Mouse (Mus musculus): ENCODE measurements around the gene Tbx20. TPM values are rescaled to one million over a fixed set of nuclear protein-coding genes. Genes with fewer than 3 reads are reported as not detected.

Tbx20 gene
- polyA plus RNA-seq, 1 experiment from 2014 or later, result 69.5 TPM

DNA sequence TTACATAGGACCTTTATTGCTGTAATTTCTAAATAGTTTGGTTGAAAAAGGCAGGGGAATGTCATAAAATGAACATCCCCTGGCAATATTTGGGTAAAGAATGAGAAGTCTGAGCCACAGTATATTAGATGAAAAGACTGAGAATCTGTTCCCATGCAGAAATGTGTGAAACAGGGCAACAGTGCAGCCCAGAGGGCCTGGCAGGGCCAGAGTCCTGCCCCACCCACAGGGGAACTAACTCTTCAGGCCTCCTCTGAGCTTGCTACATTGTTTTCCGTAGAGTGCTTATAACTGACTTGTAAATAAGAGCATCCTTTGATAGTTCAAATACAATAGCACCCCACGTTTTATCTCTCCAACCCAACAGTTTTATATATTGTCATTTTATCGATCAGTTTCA is 7.0 kb downstream of the Tbx20 start:
- Histone ChIP-seq H3K4me1 (peaks cover 38% of the 10 kb centered on the region), H3K4me3 (peak overlapping the region; percentile 47), H3K9ac (peak overlapping the region; percentile 86), H3K4me2 (peak overlapping the region; percentile 71), H3K27ac (replicated peaks) (peak overlapping the region; percentile 87), H3K36me3 (peaks cover 78% of the 10 kb centered on the region), H3K9me3 (no peaks in the 10 kb centered on the region), H3K27me3 (replicated peaks) (no peaks in the 10 kb centered on the region)
- ATAC-seq (ENCODE audit: extremely low read depth, insufficient number of reproducible peaks, low FRiP score, low TSS enrichment), result no peak
- WGBS, result 43% methylated on average over 3 of the region's 3 CpGs

DNA sequence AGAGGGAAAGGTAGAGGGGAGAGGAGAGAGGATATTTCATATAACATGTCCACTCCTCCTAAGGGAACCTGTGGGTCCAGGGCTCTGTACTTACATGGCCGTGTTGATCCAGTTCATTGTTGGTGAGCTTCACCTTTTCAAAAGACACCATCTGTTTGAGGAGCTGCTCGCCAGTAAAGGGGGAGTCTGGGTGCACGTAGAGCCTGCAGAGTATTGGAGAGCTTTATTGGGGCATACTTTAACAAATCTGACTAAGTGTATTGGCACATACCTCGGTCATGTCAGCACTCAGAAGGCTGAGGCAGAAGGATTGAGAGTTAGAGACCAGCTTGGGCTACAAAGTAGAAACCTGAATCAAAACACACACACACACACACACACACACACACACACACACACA is 8.5 kb downstream of the Tbx20 start:
- H3K27ac ChIP-seq (replicated peaks), result peak overlapping the region; percentile 73
- ATAC-seq (ENCODE audit: extremely low read depth, insufficient number of reproducible peaks, low FRiP score, low TSS enrichment), result no peak
- peaks cover 79% of the 10 kb centered on the region for H3K36me3 ChIP-seq
- H3K4me2 ChIP-seq, result peak overlapping the region; percentile 71
- peaks cover 46% of the 10 kb centered on the region for H3K4me1 ChIP-seq
- H3K9ac ChIP-seq, result peak overlapping the region; percentile 74
- WGBS, result 41% methylated on average over 4 of the region's 4 CpGs
- no peaks in the 10 kb centered on the region for H3K27me3 ChIP-seq (replicated peaks)
- H3K4me3 ChIP-seq, result peak overlapping the region; percentile 31
- H3K9me3 ChIP-seq, result no peaks in the 10 kb centered on the region

DNA sequence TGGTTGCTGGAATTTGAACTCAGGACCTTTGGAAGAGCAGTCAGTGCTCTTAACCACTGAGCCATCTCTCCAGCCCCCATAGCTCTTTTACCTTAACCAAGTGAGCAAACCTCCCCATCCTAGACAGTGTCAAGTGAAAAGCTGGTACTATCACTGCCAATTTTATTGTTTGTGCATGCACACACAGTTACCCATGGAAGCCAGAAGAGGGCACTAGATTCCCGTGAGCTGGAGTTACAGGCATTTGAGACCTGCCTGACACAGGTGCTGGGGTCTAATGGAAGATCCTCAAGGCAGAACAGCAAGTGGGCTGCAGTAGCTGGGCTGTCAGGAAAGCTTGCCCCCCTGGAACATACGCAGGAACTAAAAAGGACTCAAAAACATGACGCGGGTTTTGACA is 13.6 kb downstream of the Tbx20 start:
- H3K27ac ChIP-seq (replicated peaks), result peak overlapping the region; percentile 55; the same call in 1 of the 2 replicates
- 0 out of 2 replicates have a peak overlapping the region, but pooled peaks have one; percentile 10 for H3K4me2 ChIP-seq
- peaks cover 65% of the 10 kb centered on the region for H3K4me1 ChIP-seq
- no peaks in the 10 kb centered on the region for H3K27me3 ChIP-seq (replicated peaks)
- 50% methylated on average over 4 of the region's 4 CpGs for WGBS
- H3K36me3 ChIP-seq, result peaks cover 94% of the 10 kb centered on the region
- no peak for ATAC-seq (ENCODE audit: extremely low read depth, insufficient number of reproducible peaks, low FRiP score, low TSS enrichment)
- H3K4me3 ChIP-seq, result no peak overlapping the region
- no peak overlapping the region for H3K9ac ChIP-seq
- no peaks in the 10 kb centered on the region for H3K9me3 ChIP-seq

DNA sequence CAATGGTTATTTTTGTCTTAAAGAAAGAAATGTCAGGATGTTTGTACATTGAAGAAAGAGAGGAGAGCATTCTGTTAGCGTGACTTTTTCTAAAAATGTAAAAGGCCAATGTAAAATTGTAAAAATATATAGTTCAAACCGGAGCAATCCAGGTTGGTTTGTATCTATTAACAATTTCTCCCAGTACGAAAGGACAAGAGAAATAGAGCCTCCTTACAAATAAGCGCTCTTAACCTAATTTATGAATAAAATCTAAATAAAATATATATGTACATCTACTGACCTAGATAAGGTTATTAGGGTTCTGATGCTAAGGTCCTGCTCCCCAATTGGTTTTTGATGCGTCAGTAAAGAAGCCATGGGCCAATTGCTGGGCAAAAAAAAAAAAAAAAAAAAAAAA is 29.1 kb downstream of the Tbx20 start:
- ATAC-seq (ENCODE audit: extremely low read depth, insufficient number of reproducible peaks, low FRiP score, low TSS enrichment), result no peak
- Histone ChIP-seq H3K9me3 (no peaks in the 10 kb centered on the region), H3K4me1 (peaks cover 55% of the 10 kb centered on the region), H3K9ac (no peak overlapping the region), H3K27me3 (replicated peaks) (no peaks in the 10 kb centered on the region), H3K36me3 (peaks cover 98% of the 10 kb centered on the region), H3K4me2 (no peak overlapping the region), H3K4me3 (no peak overlapping the region), H3K27ac (replicated peaks) (no peak overlapping the region)
- WGBS, result 86% methylated on average over 5 of the region's 5 CpGs

DNA sequence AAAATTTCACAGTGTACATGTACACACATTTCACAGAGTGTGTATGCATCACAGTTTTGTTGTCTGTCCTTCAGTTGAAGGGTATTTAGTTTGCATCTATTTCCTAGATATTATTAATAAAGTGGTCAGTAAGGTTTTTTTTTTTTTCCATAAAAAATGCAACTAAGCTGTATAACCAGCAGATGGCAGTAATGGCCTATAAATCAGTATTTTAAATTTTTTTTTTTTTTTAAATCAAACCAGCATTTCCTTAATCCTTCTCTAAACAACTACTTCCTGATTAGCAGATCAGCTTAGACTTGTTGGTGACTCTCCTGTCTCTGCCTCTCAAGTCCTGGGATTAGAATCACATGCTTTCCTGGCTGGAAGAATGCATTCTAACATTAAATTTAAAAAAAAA is 72.9 kb downstream of the Tbx20 start:
- Histone ChIP-seq H3K4me1 (peaks cover 4% of the 10 kb centered on the region; the same call in 1 of the 2 replicates), H3K9ac (no peak overlapping the region), H3K4me2 (no peak overlapping the region), H3K27ac (replicated peaks) (no peak overlapping the region), H3K36me3 (no peaks in the 10 kb centered on the region), H3K9me3 (peaks cover 8% of the 10 kb centered on the region), H3K4me3 (no peak overlapping the region), H3K27me3 (replicated peaks) (peaks cover 6% of the 10 kb centered on the region; the same call in 1 of the 2 replicates)
- no peak for ATAC-seq (ENCODE audit: extremely low read depth, insufficient number of reproducible peaks, low FRiP score, low TSS enrichment)

DNA sequence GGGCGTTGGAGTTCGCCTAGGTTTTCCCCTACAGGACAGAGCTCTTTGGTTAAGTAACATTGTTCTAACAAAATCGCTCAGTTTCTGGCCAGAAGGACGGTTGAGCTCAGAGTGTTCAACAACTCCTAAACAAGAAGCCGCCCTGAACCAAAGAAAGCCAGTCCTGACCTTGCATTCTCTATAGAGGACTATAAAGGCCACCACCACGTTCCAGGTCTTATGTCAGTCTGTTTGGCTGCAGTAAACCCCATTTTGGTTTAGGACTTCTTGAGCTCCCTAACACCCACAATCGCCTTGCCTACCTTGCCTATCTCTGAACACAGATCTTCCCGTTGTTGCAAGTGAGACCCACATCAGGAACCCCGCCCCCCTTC is 77.7 kb downstream of the Tbx20 start:
- Histone ChIP-seq H3K9me3 (peaks cover 6% of the 10 kb centered on the region), H3K9ac (peak overlapping the region; percentile 80; the same call in 1 of the 2 replicates), H3K4me3 (peak overlapping the region; percentile 63), H3K4me2 (peak overlapping the region; percentile 99), H3K36me3 (no peaks in the 10 kb centered on the region), H3K4me1 (peaks cover 14% of the 10 kb centered on the region), H3K27me3 (replicated peaks) (peaks cover 16% of the 10 kb centered on the region), H3K27ac (replicated peaks) (no peak overlapping the region)
- WGBS, result 13% methylated on average over 9 of the region's 9 CpGs
- ATAC-seq (ENCODE audit: extremely low read depth, insufficient number of reproducible peaks, low FRiP score, low TSS enrichment), result no peak

DNA sequence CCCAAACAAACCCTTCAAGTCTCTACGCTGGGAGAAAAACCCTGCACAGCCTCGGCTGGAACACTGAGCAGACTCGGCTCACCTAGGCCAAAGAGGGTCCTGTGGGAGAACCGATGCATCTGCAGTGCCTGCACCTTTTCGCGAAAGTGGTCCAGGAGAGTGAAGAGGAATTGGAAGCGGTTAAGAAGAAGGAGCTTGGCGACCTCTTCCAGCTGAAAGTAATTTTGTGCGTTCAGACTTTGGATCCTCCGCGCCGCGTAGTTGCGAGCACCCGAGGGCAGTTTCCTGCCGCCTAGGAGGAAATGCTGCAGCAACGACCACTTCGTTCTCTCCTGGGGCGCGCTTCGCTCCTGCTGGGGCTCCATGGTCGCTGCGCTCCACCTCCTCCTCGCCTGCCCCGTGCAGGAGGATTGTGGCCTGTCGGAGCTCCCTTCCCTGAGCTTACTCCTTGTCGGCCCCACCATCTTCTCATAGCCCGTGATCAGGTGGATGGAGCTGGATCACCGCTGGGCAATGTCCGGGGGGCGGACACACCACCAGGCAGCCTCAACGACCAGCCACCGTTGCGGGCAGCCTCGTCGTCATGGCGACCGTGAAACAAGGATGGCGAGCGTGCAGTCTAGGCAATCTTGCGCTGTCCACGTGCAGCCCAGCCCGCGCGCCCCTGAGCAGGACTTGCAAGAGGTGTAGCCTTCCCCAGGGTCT is 78.3 kb downstream of the Tbx20 start, which contains the start of gene Dpy19l2:
Gene Dpy19l2, minus strand, starts transcription at position 594 of the 705 bp plus-strand sequence.
- peak within 1 kb of the TSS; percentile 63 for H3K4me3 ChIP-seq
- peaks cover 6% of the 10 kb centered on the region for H3K9me3 ChIP-seq
- H3K4me1 ChIP-seq, result peaks cover 14% of the 10 kb centered on the region
- peak; percentile 51; the same call in 1 of the 2 replicates for ATAC-seq (ENCODE audit: extremely low read depth, insufficient number of reproducible peaks, low FRiP score, low TSS enrichment)
- H3K36me3 ChIP-seq, result no peaks in the 10 kb centered on the region
- H3K27me3 ChIP-seq (replicated peaks), result peaks cover 16% of the 10 kb centered on the region
- no peak within 1 kb of the TSS for H3K27ac ChIP-seq (replicated peaks)
- WGBS, result under 1% methylated on average over 45 of the region's 45 CpGs
- peak within 1 kb of the TSS; percentile 99 for H3K4me2 ChIP-seq
- H3K9ac ChIP-seq, result peak within 1 kb of the TSS; percentile 80

Other genes starting within 250 kb of the Tbx20 start
- not detected in 2 replicates for gene Cypt4, start 149.1 kb downstream of the Tbx20 start, polyA plus RNA-seq (2015; fragmentation: Nextera tagmentation; extraction: Ambion mirVana)
- 0.06 and 0.21 TPM in 2 replicates for gene Dpy19l2, start 78.0 kb downstream of the Tbx20 start, polyA plus RNA-seq (2015; fragmentation: Nextera tagmentation; extraction: Ambion mirVana)